Mouse (Mus musculus): Measurements from ENCODE around the gene Zfp92. TPM values are rescaled to one million over a fixed set of nuclear protein-coding genes. Genes with fewer than 3 reads are reported as not detected.

Zfp92 gene
- polyA plus RNA-seq, 1 experiment, result not detected

- H3K36me3 ChIP-seq (ENCODE audit: control insufficient read depth, insufficient read depth, low read length), result no peaks in the 10 kb centered on the region
- no peaks in the 10 kb centered on the region for H3K27me3 ChIP-seq (ENCODE audit: control insufficient read depth, insufficient read depth, low read length)
- H3K4me1 ChIP-seq (ENCODE audit: control insufficient read depth, insufficient read depth, insufficient read length), result no peaks in the 10 kb centered on the region
- no peak overlapping the region for H3K4me3 ChIP-seq (ENCODE audit: extremely low read depth, insufficient read depth, insufficient read length)
- H3K27ac ChIP-seq (ENCODE audit: insufficient read depth, low read length), result no peak overlapping the region
- 89% methylated on average over 18 of the region's 20 CpGs for WGBS
- DNase-seq (ENCODE audit: low read depth in 1 of 2, low spot score in 2 of 2), result no peak
- TF ChIP-seq CTCF (IDR thresholded peaks at IDR 0.05; ENCODE audit: extremely low read depth, insufficient read depth, insufficient read length, insufficient replicate concordance), result no peak
- TF ChIP-seq POLR2A (IDR thresholded peaks at IDR 0.05; ENCODE audit: low read depth, low read length), result no peak
Observed at GRCm38 (mm10) chrX:73400951-73401350, 9.9 kb upstream of the Zfp92 start.

GRCm38 (mm10) chrX:73401616-73402015 lies 9.3 kb upstream of the Zfp92 start:
- Histone ChIP-seq H3K27ac (ENCODE audit: insufficient read depth, low read length) (no peak overlapping the region), H3K36me3 (ENCODE audit: control insufficient read depth, insufficient read depth, low read length) (no peaks in the 10 kb centered on the region), H3K4me3 (ENCODE audit: extremely low read depth, insufficient read depth, insufficient read length) (no peak overlapping the region), H3K27me3 (ENCODE audit: control insufficient read depth, insufficient read depth, low read length) (no peaks in the 10 kb centered on the region), H3K4me1 (ENCODE audit: control insufficient read depth, insufficient read depth, insufficient read length) (no peaks in the 10 kb centered on the region)
- TF ChIP-seq POLR2A (IDR thresholded peaks at IDR 0.05; ENCODE audit: low read depth, low read length), result no peak
- no peak for TF ChIP-seq CTCF (IDR thresholded peaks at IDR 0.05; ENCODE audit: extremely low read depth, insufficient read depth, insufficient read length, insufficient replicate concordance)
- WGBS, result 93% methylated on average over 12 of the region's 12 CpGs
- no peak for DNase-seq (ENCODE audit: low read depth in 1 of 2, low spot score in 2 of 2)

GRCm38 (mm10) chrX:73412767-73413166 lies 1.9 kb downstream of the Zfp92 start:
- DNase-seq (ENCODE audit: low read depth in 1 of 2, low spot score in 2 of 2), result no peak
- Histone ChIP-seq H3K27ac (ENCODE audit: insufficient read depth, low read length) (no peak overlapping the region), H3K27me3 (ENCODE audit: control insufficient read depth, insufficient read depth, low read length) (no peaks in the 10 kb centered on the region), H3K4me3 (ENCODE audit: extremely low read depth, insufficient read depth, insufficient read length) (no peak overlapping the region), H3K36me3 (ENCODE audit: control insufficient read depth, insufficient read depth, low read length) (no peaks in the 10 kb centered on the region), H3K4me1 (ENCODE audit: control insufficient read depth, insufficient read depth, insufficient read length) (no peaks in the 10 kb centered on the region)
- no peak for TF ChIP-seq CTCF (IDR thresholded peaks at IDR 0.05; ENCODE audit: extremely low read depth, insufficient read depth, insufficient read length, insufficient replicate concordance)
- no peak for TF ChIP-seq POLR2A (IDR thresholded peaks at IDR 0.05; ENCODE audit: low read depth, low read length)
- 13% methylated on average over 1 of the region's 1 CpGs for WGBS

- 87% methylated on average over 2 of the region's 2 CpGs for WGBS
Observed at GRCm38 (mm10) chrX:73430036-73430435, 19.1 kb downstream of the Zfp92 start.

GRCm38 (mm10) chrX:73432850-73433249 lies 22.0 kb downstream of the Zfp92 start:
- H3K27ac ChIP-seq (ENCODE audit: insufficient read depth, low read length), result no peak overlapping the region
- 77% methylated on average over 5 of the region's 5 CpGs for WGBS
- DNase-seq (ENCODE audit: low read depth in 1 of 2, low spot score in 2 of 2), result no peak
- H3K4me1 ChIP-seq (ENCODE audit: control insufficient read depth, insufficient read depth, insufficient read length), result no peaks in the 10 kb centered on the region
- H3K4me3 ChIP-seq (ENCODE audit: extremely low read depth, insufficient read depth, insufficient read length), result no peak overlapping the region
- TF ChIP-seq POLR2A (IDR thresholded peaks at IDR 0.05; ENCODE audit: low read depth, low read length), result no peak
- no peak for TF ChIP-seq CTCF (IDR thresholded peaks at IDR 0.05; ENCODE audit: extremely low read depth, insufficient read depth, insufficient read length, insufficient replicate concordance)
- peaks cover 1% of the 10 kb centered on the region; the same call in 1 of the 2 replicates for H3K36me3 ChIP-seq (ENCODE audit: control insufficient read depth, insufficient read depth, low read length)
- H3K27me3 ChIP-seq (ENCODE audit: control insufficient read depth, insufficient read depth, low read length), result no peaks in the 10 kb centered on the region

More at GRCm38 (mm10) chrX:73430036-73430435, 19.1 kb downstream of the Zfp92 start:
- Histone ChIP-seq H3K4me1 (ENCODE audit: control insufficient read depth, insufficient read depth, insufficient read length) (no peaks in the 10 kb centered on the region), H3K36me3 (ENCODE audit: control insufficient read depth, insufficient read depth, low read length) (no peaks in the 10 kb centered on the region), H3K27me3 (ENCODE audit: control insufficient read depth, insufficient read depth, low read length) (no peaks in the 10 kb centered on the region), H3K4me3 (ENCODE audit: extremely low read depth, insufficient read depth, insufficient read length) (no peak overlapping the region), H3K27ac (ENCODE audit: insufficient read depth, low read length) (no peak overlapping the region)
- TF ChIP-seq POLR2A (IDR thresholded peaks at IDR 0.05; ENCODE audit: low read depth, low read length) (no peak), CTCF (IDR thresholded peaks at IDR 0.05; ENCODE audit: extremely low read depth, insufficient read depth, insufficient read length, insufficient replicate concordance) (no peak)
- DNase-seq (ENCODE audit: low read depth in 1 of 2, low spot score in 2 of 2), result no peak

- 79% methylated on average over 11 of the region's 11 CpGs for WGBS
- TF ChIP-seq CTCF (IDR thresholded peaks at IDR 0.05; ENCODE audit: extremely low read depth, insufficient read depth, insufficient read length, insufficient replicate concordance) (no peak), POLR2A (IDR thresholded peaks at IDR 0.05; ENCODE audit: low read depth, low read length) (no peak)
- Histone ChIP-seq H3K27ac (ENCODE audit: insufficient read depth, low read length) (no peak within 1 kb of the TSS), H3K4me1 (ENCODE audit: control insufficient read depth, insufficient read depth, insufficient read length) (no peaks in the 10 kb centered on the region), H3K27me3 (ENCODE audit: control insufficient read depth, insufficient read depth, low read length) (no peaks in the 10 kb centered on the region), H3K4me3 (ENCODE audit: extremely low read depth, insufficient read depth, insufficient read length) (no peak within 1 kb of the TSS), H3K36me3 (ENCODE audit: control insufficient read depth, insufficient read depth, low read length) (peaks cover 1% of the 10 kb centered on the region; the same call in 1 of the 2 replicates)
- no peak for DNase-seq (ENCODE audit: low read depth in 1 of 2, low spot score in 2 of 2)
Observed at GRCm38 (mm10) chrX:73435252-73435651, 24.4 kb downstream of the Zfp92 start, which contains the start of gene Trex2. TSS of gene Trex2 (minus strand) at chrX:73435344.

- 62% methylated on average over 2 of the region's 2 CpGs for WGBS
- TF ChIP-seq CTCF (IDR thresholded peaks at IDR 0.05; ENCODE audit: extremely low read depth, insufficient read depth, insufficient read length, insufficient replicate concordance) (no peak), POLR2A (IDR thresholded peaks at IDR 0.05; ENCODE audit: low read depth, low read length) (no peak)
- H3K4me1 ChIP-seq (ENCODE audit: control insufficient read depth, insufficient read depth, insufficient read length), result no peaks in the 10 kb centered on the region
- peaks cover 1% of the 10 kb centered on the region; the same call in 1 of the 2 replicates for H3K36me3 ChIP-seq (ENCODE audit: control insufficient read depth, insufficient read depth, low read length)
- H3K27me3 ChIP-seq (ENCODE audit: control insufficient read depth, insufficient read depth, low read length), result no peaks in the 10 kb centered on the region
- DNase-seq (ENCODE audit: low read depth in 1 of 2, low spot score in 2 of 2), result no peak
- H3K4me3 ChIP-seq (ENCODE audit: extremely low read depth, insufficient read depth, insufficient read length), result no peak overlapping the region
- no peak overlapping the region for H3K27ac ChIP-seq (ENCODE audit: insufficient read depth, low read length)
Observed at GRCm38 (mm10) chrX:73441428-73441827, 30.5 kb downstream of the Zfp92 start.

Measured in spleen, adult 2 months (tissue).